Mouse (Mus musculus) small intestine, adult 10 weeks (tissue): Measurements from ENCODE around the gene Rflna. TPM values are rescaled to one million over a fixed set of nuclear protein-coding genes. Genes with fewer than 3 reads are reported as not detected.

ENCODE experiments used
- polyA plus RNA-seq: library from polyadenylated mRNA; stranded (reverse); fragments of 350-450 nt; fragmentation: Illumina TruSeq; extraction: RNeasy Lipid Tissue Mini Kit (QIAGEN cat#74804); gene quantifications from one replicate; pipeline ENCODE4 v1.2.3, GENCODE M21; 2014; ENCODE audit warnings: low replicate concordance

Rflna gene
- polyA plus RNA-seq, result 0.26 TPM

GRCm38 (mm10) chr5:125002969-125003872 lies at the start of gene Rflna:
Rflna (plus strand) TSS chr5:125003221.

Other genes starting within 250 kb of the Rflna start
- 0.15 TPM for gene Ccdc92, start 140.8 kb upstream of the Rflna start, polyA plus RNA-seq
- 47.9 TPM for gene Zfp664, start 140.5 kb upstream of the Rflna start, polyA plus RNA-seq
- not detected for gene Ncor2, start 176.0 kb downstream of the Rflna start, polyA plus RNA-seq